Mouse (Mus musculus) adrenal gland, postnatal 25 days (tissue): ENCODE measurements around the gene Cdc42ep1. TPM values are rescaled to one million over a fixed set of nuclear protein-coding genes. Genes with fewer than 3 reads are reported as not detected.

ENCODE experiments used
- DNase-seq: peaks from one replicate; pipeline ENCODE4 v3.0.0; 2021; ENCODE audit warnings: mixed read lengths
- long read RNA-seq: library from polyadenylated mRNA; stranded (forward); transcript quantifications from one replicate; pipeline ENCODE4 v2.0.0, GENCODE M21; 2021
- total RNA-seq: library from RNA; stranded (reverse); gene quantifications from 2 replicates; pipeline ENCODE4 v1.2.3, GENCODE M21; 2021

Cdc42ep1 gene
- total RNA-seq: 38.8 and 43.4 TPM in 2 replicates
- long read RNA-seq, transcript Cdc42ep1-201 (3 exons, 2,560 nt): major isoform, 12 of 32 reads
- long read RNA-seq, partial matches to known transcripts: 14 of 32 reads
- long read RNA-seq, other reads (novel, unspliced or antisense): 6 of 32 reads

DNA sequence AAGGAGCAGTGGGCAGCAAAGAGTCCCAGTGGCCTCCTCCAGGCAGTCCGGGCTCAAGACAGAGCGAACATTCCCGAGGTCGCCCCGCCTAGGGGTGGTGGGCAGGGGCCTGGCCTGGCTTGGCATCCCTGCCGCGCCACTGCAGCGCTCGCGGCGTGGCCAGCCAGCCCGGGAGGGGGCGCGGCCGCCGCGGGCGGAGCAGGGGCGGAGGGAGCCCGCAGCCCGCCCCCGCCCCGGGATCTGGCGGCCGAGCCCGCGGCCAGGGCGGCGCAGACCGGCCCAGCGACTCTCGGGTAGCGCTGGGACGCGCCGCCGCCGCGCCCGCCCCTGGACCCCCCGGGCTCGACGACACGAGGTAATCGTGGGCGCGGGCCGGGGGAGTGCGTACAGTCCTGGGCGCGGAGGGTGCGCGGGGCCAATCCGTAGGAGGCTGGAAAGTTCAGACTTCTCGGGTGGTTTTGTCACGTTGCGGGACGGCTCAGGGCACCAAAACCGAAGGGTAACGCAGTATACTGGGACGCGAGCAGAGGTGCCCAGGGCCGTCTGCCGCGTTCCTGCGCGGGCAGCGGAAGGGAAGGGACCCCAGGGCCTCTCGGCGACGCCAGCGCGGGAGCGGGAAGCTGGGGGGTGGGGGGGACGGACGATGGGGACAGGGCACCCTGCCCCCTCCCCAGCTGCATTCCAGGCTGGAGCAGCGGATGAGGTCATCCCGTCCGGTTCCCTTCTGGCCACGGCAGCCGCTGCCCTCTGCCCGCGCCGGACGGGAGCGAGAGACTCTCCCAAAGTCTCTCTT, at the start of gene Cdc42ep1:
TSS of gene Cdc42ep1 (plus strand) at position 254 of the 793 bp plus-strand sequence.
- DNase-seq: peak; percentile 83

DNA sequence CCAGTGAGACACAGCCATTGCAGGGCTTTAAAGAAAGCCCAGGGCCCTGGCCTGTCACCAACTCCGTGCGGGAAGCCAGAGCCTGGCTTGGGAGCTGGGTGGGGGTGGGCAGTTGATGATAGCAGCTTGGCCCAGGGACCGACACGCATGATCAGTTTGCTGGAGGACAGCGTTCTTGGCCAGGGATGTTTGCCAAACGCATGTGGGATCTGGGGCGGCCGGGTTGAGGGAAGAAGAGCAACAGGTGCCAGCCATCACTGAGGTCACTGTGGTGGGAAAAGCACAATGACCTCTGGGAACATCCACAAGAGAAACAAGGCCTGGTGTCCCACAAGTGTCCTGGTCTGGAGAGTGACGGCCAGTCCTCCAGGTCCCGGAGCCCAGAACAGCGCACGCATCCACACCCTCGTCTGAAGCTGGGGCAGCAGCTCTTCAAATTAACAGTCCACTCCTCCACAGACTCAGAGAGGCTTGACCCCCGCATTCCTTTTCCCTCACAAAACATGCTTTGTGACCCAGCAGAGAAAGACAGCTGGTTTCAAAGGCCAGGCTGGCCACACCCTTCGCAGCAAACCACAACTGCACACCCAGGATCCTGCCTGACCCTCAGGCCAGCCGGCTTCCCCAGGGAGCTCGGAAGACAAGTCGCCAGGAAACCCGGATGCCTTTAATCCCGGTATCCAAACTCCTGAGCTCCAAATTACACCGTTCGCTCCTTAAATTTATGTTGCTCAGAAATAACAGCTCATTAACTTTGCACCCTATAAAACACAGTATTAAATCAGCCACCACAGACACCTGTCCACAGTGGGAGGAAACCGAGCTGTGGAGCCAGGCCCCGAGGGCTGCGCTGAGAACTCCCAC, 46.0 kb upstream of the Cdc42ep1 start:
- no peak for DNase-seq

DNA sequence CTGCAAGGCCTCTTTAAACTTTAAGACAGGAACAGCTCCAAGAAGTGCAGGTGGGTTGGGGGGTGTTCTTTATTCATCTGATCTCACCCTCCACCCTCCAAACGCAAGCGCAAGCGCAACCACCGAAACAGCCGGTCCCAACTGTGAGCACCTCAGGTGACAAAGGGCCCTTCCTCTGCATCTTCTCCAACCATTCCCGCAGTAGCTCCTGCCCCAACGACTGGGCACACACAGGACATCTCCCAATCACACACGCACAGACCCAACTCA, 45.4 kb upstream of the Cdc42ep1 start:
- DNase-seq: no peak

DNA sequence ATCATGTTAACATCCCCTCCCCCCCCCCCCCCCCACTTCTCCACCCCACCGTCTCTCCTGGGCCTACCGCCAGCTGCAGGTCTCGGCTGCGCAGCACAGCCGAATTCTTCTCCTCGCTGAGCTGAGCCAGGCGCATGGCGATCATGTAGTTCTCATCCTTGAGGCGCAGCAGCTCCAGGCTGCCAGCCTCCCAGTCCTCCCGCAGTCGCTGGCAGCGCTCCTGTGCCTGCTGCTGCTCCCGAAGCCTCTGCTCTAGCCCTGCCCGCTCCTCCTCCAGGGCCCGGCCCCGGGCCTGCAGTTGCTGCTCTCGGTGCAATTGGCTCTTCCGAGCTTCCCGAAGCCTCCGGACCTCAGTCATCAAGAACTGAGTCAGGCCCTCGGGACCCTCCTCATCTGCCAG, 43.4 kb upstream of the Cdc42ep1 start:
- DNase-seq: no peak

DNA sequence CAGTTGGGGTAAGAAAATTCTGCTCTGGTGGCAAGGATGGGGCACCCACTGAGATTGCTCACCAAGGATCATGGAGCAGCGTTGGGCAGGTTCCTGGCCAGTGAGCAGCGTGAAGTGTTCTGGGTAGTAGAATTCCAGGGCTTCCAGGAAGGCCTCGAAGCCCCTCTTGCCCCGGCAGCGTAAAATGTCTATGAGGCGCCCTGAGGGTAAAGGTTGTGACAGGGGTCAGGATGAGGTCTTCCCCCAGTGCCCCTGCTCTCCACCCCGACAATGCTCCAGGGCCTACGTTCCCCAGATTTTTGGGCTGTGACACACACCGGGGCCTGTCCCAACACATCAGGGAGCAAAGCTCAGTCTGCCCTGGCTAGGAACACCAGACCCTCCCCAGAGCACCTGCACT, 40.9 kb upstream of the Cdc42ep1 start:
- DNase-seq: no peak

DNA sequence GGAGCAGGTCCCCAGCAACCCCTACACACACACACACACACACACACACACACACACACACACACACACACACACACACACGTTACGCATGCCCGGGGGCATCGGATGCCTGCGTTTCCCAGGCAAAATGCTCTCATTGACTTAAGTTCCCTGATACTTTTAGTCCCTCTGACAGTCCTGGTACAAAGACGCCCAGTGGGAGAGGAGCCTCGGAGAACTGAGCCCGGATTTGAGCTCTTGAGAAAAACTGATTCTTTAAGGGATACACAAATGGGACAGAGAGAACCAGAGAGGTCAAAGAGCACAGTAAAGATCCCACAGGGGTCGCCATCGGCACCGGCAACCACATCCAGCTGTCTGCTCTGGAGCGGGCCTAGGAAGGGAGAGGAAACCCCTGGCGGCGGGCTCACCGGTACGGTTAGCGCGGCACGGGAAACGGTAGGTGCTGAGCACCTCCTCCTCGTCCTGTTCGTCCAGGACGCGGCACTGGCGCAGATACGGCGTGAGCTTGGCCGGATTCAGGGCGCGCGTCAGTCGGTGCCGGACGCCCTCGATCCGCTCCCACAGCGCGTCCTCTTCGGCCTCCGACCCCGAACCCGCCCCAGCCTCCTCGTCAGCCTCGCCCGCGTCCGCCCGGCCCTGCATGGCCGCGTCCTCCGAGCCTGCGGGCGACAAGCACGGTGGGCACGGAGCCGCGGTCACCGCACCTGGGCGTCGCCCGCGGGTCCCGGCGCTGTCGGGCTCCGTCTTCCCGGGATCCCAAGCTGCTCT, 40.3 kb upstream of the Cdc42ep1 start:
- DNase-seq: peak; percentile 33

DNA sequence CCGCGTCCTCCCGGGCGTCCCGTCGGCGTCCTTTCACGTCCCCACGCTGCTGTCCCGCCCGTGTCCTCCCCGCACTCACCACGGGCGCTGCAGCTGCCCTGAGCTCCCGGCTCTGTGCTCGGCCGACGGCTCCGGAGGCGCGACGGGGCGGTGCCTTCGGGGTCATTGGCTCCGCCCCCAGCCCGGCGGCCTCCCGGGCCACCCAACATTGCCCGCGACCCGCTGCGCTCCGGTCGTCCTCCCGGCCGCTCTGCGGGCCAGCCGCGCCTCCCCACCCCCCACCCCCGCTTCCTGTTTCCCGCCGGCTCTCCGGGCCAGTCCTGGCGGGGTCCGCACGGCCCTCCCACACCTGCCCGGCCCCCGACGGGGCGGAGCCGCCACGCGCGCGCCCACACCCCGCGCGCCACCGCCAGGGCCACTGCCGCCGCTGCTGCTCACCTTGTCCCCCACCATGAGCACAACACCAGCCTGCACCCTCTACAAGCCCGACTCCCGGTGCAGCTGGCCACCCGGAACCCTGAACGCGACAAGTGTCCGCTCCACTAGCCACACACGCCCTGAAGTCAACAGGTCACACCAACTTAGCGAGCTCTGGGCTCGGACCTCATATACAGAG, 39.5 kb upstream of the Cdc42ep1 start, which contains the start of gene Card10:
TSS of gene Card10 (minus strand) at position 267 of the 616 bp plus-strand sequence.
- peak; percentile 66 for DNase-seq

DNA sequence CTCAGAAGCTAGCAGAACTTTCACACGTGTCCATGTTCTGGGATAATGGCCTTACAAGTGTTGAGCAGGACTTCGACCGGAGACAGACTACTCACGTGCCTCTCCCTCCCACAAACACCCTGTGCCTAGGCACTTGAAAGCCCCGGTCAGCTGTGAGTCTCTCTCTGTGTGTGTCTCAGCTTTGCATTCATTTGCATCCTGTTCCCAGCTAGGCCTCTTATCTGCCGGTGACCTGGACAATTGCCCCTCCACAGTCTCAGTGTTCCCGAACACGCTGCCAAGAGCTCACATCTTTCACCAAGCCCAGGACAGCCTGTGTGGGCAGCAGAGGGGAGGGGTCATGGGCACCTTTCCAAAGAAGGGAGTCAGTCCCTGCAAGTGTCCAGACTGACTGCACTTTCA, 38.9 kb upstream of the Cdc42ep1 start:
- peak; percentile 46 for DNase-seq

DNA sequence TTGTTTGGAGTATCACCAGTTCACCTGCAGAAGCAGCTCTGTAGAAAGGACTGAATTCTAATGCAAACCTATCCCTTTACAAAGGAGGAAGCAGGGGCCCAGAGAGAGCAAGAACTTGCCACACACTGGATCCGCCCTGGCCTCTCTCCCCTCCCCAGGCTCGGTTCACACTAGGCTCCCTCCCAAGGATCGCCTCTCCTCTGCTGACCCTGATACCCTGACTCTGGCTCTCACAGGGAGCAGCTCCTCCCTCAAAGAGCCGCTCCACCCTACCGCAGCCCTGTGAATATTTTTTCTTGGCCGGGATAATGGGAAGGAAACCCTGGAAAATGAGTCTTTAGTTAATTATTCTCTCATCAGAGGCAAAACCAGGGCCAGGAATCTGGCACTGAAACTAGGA, 38.1 kb upstream of the Cdc42ep1 start:
- DNase-seq: no peak

DNA sequence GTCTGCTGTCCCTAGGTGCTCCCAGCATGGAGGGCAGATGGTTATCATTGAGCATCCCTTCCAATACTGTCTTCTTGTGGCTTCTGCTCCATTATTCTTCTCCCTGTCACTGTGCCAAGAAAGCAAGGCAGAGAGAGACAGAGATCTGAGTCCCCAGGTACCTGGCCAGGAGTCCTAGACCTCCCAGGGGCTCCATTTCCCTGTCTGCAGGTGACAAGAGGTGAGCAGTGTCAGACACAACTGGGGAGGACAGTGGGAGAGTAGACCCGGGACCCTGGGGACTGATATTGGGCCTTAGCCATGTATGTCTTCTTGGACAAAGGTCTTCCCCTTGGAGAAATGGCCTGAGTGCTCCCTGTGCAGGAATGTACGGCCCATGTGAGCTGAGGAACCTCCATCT, 37.1 kb upstream of the Cdc42ep1 start:
- no peak for DNase-seq

DNA sequence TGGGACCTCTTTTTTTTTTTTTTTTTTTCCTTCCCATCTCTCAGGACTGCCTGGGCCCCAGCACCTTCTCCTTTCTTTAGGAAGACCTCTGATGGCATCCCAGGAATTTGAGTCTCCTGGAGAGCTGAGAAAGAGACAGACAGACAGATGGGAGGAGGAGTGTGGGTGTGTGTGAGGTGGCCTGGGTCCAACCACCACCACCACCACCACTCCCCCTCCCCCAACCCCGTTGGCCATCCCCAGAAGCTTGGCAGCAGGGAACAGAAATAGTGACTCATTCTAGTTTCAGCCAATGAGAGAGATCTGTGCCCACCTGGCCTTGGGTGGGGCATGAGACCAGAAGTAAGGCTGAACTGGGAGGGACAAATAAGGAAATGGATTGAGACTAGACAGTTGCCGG, 35.8 kb upstream of the Cdc42ep1 start:
- DNase-seq: no peak

DNA sequence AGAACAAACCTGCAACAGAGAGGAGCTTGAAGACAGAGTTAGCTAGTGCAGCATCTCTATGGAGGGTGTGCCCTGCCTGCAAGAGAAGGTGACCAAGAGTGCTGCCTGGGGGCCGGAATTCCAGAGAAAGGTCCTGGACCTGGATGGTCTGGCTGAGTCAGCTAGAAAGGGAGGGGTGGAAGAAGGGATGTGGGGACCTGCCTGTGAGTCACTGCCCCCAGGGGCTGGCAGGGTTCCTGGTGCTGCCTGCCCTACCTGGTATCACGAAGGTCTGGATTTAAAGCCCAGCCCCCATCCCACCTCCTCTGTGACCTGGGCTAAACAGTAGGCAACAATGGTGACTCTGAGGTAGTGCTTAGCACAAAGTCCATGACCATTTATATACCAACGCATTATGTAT, 35.3 kb upstream of the Cdc42ep1 start:
- peak; percentile 46 for DNase-seq

DNA sequence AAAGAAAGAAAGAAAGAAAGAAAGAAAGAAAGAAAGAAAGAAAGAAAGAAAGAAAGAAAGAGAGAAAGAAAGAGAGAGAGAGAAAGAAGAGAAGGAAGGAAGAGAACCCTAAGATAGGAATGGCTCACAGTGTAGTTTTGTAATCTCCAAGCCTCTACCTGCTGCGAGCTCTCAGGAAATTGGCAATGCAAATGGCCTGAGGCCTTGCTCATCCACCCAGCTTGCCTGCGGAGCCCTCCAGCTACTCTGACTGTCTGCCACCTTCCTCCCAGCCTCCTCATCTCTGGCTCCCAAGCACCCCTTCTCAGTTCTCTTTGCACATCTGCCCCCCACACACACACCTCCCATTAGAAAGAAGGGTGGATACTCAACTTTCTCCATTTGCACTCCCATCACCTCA, 33.4 kb upstream of the Cdc42ep1 start:
- no peak for DNase-seq

DNA sequence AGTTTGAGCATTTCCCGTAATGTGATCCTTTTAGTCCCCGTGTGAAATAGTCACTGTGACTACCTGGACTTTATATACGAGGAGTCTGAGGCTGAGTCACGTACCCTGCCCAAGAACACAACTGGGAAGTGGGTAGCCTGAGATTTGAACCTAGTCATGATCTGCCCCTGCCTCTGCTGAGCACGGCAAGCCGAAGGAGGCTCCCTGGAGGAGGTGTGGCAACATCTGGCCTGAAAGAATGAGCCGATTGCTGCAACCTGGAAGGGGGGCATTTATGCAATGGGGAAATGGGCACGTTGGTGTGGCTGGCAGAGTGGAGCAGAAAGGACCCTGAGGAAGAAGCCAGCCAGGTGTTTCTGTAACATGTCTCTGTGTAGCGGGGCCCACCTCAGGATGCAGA, 32.7 kb upstream of the Cdc42ep1 start:
- no peak for DNase-seq

DNA sequence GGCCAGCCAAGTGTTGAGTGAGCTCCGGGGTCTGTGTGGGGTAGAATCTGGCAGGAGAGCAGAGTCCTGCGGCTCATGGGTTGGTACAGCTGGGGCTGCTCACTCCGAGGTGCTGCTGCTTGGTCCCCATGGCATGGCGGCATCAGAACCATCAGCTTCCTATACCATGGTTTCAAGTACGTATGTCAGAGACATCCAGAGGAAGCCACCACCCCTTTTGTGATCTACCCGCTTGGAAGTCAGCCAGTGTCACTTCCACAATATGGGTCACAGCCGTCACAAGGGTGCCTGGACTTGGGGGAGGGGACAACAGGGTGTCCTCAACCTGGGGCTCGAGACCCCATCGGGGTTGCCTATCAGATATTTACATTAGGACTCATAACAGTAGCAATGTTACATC, 32.3 kb upstream of the Cdc42ep1 start:
- DNase-seq: no peak

DNA sequence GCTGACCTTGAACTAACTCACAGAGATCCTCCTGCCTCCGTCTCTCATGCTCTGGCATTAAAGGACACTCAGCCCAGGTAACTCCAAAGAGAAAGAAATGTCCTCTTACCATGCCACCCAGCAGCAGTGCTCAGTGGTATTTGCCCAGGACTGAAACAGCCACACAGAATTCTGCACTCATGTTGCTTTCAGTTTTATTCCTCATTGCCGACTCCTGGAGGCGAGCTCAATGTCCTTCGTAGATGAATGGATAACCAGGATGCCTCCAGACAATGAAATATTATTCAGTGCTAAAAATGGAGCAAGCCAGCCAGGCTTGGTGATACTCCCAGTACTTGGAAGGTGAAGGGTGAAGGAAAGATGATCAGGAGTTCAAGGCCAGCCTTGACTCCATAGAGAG, 28.8 kb upstream of the Cdc42ep1 start:
- no peak for DNase-seq

DNA sequence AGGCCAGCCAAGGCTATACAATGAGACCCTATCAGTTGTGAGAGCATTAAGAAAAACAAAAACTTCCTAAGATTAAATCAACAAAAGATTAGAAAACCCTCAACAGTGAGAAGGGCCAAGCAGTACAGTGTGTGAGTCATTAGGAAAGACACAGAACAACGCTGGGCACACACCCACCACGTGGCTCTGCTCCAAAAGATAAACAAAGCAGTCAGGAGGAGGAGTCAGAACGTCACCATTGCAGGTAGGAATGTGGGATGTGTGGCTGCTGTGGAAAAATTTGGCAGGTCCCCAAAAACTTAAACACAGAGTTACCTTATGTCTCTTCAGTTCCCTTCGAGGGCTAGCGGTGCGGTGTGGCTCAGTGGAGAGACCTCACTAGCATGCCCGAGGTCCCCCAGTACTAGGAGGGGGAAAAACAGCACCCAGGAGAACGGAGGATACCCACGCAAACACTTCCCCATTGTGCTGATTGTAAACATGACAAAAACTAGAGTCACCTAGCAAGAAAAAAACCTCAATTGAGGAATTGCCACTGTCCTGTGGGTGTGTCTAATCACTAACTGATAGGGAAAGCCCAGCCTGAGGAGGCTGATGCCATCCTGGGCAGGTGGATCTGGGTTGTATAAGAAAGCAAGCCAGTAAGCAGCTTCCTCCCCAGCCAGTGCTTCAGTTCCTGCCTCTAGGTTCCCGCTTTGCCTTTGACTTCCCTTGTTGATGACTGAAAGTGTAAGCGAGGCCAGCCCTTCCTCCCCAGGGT, 26.9 kb upstream of the Cdc42ep1 start:
- no peak for DNase-seq

DNA sequence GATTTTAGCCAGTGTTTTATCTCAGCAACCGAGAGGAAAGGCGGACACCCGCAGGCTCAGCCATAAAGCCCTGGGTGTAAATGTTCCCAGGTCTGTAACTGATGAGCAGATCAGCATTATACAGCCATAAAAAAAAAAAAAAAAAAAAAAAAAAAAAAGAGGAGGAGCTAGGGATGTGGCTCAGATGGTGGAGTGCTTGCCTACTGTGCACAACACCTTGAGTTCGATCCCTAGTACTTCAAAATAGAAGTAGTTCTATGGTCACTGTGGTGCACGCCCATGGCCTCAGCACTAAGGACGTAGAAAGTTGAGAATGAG, 26.4 kb upstream of the Cdc42ep1 start:
- no peak for DNase-seq

DNA sequence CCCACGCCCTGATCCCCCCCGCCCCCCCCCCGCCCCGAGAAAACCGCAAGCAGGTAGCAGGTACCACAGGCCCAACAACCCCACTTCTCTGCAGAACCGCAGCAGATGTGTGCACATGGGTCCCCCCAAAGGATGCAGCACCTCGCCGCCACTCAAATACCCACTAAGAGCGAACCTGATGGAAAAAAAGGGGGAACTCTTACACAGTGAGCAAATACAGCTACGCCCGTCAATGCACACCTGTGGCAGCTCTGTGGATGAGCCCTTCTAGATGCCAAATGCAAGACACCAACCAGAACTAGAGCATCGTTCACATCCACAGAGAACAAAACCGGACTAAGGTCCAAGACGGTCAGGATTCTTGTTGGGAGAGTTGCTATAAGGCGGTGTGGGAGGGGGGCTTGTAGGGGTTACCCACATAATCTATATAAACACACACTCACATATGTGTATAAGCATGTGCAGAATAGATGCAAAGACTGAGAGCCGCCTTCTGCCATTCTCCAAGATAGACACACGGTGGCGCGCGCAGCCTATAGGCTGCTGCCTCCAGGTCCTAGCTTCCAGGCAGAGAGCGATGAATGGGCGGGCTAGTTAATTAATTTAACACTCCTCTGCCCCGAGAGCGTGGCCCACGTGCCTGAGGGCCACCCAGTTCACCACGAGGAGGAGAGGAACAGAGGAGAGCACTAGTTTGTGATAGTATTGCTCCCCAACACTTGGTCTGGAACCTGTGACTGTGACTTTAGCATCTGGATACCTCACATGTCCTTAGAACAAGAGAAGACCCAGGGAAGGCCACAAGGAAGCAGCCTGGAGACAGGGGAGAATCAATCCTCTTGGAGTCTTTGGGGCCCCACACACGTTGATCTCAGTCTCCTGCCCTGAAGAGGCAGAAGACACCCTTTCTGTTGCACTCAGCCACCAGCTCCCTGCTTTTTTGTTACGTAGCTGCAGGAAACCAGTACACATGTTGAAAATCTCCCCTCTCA, 15.9 kb upstream of the Cdc42ep1 start:
- DNase-seq: peak; percentile 74

DNA sequence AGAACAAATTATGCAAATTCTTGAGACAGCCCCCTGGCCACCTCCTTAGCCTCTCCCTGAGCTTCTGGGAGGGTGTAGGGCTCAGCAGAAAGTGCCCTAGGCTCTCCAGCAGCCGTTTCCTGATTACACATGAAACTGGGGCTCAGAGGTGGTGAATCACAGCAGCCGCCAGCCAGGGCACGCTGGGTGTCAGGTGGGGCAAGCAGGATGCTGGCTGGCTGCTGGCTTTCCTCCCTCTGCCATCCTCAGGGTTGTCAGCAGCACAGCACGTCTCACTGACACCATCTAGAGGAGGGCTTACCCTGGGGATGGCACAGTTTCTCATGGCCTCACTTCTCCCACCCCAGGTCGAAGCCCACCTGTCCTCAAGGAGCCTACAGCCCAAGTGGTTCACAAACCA, 14.1 kb upstream of the Cdc42ep1 start:
- no peak for DNase-seq
